Mouse (Mus musculus): ENCODE data around the gene Spryd3. TPM values are rescaled to one million over a fixed set of nuclear protein-coding genes. Genes with fewer than 3 reads are reported as not detected.
A peak's percentile ranks its signal among the peaks of the same experiment; 100 is the strongest.

Spryd3 gene
- polyA plus RNA-seq (2012; rRNA removed), result 26.0 and 28.8 TPM in 2 replicates

DNA sequence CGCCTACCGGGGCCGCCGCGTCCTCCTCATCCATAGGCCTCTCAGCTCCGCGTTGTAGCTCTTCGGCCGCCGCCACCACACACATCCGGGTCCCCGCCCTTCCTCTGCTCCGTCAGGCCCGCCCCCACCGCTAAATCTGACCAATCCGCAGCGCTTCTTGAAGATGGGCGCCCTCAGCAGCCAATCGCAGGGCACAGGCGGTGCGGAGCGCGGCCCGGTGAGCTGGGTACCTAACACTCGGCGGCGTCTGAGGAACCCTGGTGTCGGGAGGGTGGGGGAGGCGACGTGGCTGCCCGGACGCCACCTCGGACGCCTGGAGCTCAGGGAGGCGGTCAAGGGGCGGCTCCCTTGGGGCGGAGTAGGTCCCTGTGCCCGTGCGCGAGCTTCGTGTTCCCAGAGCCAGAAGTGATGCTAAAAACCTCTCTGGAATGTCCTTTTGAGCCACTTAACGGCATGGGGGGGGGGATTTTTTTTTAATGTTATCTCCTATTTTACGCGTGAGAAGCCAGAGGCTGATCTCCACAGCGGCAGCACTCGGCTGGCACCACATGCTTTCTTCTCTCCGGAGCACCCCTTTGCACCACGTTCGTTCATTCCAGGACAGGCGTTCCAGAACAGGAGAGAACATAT is at the start of gene Spryd3:
Spryd3 (minus strand) TSS at position 106 of the 630 bp plus-strand sequence.
- peaks cover 2% of the 10 kb centered on the region; the same call in 1 of the 2 replicates for H3K4me1 ChIP-seq (ENCODE audit: control insufficient read depth, insufficient read depth, insufficient read length)
- WGBS, result 1% methylated on average over 48 of the region's 50 CpGs
- TF ChIP-seq POLR2A (IDR thresholded peaks at IDR 0.05; ENCODE audit: low read depth, low read length) (no peak), CTCF (IDR thresholded peaks at IDR 0.05; ENCODE audit: extremely low read depth, insufficient read depth, insufficient read length, insufficient replicate concordance) (no peak)
- peak within 1 kb of the TSS; percentile 75 for H3K27ac ChIP-seq (ENCODE audit: insufficient read depth, low read length)
- H3K27me3 ChIP-seq (ENCODE audit: control insufficient read depth, insufficient read depth, low read length), result no peaks in the 10 kb centered on the region
- peak within 1 kb of the TSS; percentile 85 for H3K4me3 ChIP-seq (ENCODE audit: extremely low read depth, insufficient read depth, insufficient read length)
- peaks cover 11% of the 10 kb centered on the region for H3K36me3 ChIP-seq (ENCODE audit: control insufficient read depth, insufficient read depth, low read length)
- DNase-seq (ENCODE audit: low read depth in 1 of 2, low spot score in 2 of 2), result peak; percentile 92 to 94

DNA sequence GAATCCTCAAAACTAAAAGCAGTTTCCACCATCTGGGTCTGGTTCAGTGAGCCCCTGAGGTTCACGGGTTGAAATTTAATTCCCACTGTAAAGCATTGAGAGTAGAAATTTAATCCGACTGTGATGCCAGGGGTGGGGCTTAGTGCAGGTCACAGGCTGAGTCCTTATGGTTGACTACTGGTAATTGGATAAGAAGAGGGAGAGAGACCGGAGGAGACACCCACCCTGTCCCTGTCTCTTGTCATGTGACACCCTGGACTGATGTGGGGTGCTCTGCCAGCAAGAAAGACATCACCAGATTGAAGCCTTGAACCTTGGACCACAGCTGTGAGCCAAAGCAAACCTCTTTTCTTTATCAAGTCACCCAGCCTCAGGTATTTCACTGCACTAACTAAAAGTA is 47.0 kb upstream of the Spryd3 start:
- Histone ChIP-seq H3K27ac (ENCODE audit: insufficient read depth, low read length) (no peak overlapping the region), H3K4me1 (ENCODE audit: control insufficient read depth, insufficient read depth, insufficient read length) (no peaks in the 10 kb centered on the region), H3K27me3 (ENCODE audit: control insufficient read depth, insufficient read depth, low read length) (no peaks in the 10 kb centered on the region), H3K36me3 (ENCODE audit: control insufficient read depth, insufficient read depth, low read length) (no peaks in the 10 kb centered on the region; the same call in none of the 2 replicates), H3K4me3 (ENCODE audit: extremely low read depth, insufficient read depth, insufficient read length) (no peak overlapping the region)
- TF ChIP-seq CTCF (IDR thresholded peaks at IDR 0.05; ENCODE audit: extremely low read depth, insufficient read depth, insufficient read length, insufficient replicate concordance) (no peak), POLR2A (IDR thresholded peaks at IDR 0.05; ENCODE audit: low read depth, low read length) (no peak)
- 83% methylated on average over 3 of the region's 3 CpGs for WGBS
- DNase-seq (ENCODE audit: low read depth in 1 of 2, low spot score in 2 of 2), result no peak

DNA sequence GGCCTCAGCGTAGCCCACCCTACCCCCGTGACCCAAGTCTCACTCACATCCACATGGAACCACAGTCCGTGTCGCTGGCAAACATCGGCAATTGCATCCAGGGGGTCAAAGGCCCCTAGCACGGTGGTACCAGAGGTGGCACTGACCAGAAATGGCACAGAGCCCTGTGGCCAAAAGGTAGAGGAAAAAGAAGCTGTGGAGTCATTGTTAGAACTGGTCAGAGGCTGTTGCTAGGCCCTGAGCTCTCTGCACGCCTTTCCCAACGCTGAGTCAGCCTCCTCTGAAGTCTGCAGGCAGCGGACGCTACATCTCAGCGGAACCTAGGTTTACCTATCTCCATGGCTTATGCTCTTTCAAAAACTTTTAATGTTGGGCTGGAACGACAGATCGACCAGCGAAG is 43.9 kb upstream of the Spryd3 start:
- no peak for DNase-seq (ENCODE audit: low read depth in 1 of 2, low spot score in 2 of 2)
- H3K36me3 ChIP-seq (ENCODE audit: control insufficient read depth, insufficient read depth, low read length), result no peaks in the 10 kb centered on the region
- no peak overlapping the region for H3K27ac ChIP-seq (ENCODE audit: insufficient read depth, low read length)
- no peaks in the 10 kb centered on the region for H3K4me1 ChIP-seq (ENCODE audit: control insufficient read depth, insufficient read depth, insufficient read length)
- no peaks in the 10 kb centered on the region for H3K27me3 ChIP-seq (ENCODE audit: control insufficient read depth, insufficient read depth, low read length)
- TF ChIP-seq CTCF (IDR thresholded peaks at IDR 0.05; ENCODE audit: extremely low read depth, insufficient read depth, insufficient read length, insufficient replicate concordance) (no peak), POLR2A (IDR thresholded peaks at IDR 0.05; ENCODE audit: low read depth, low read length) (no peak)
- H3K4me3 ChIP-seq (ENCODE audit: extremely low read depth, insufficient read depth, insufficient read length), result no peak overlapping the region
- 94% methylated on average over 14 of the region's 14 CpGs for WGBS

DNA sequence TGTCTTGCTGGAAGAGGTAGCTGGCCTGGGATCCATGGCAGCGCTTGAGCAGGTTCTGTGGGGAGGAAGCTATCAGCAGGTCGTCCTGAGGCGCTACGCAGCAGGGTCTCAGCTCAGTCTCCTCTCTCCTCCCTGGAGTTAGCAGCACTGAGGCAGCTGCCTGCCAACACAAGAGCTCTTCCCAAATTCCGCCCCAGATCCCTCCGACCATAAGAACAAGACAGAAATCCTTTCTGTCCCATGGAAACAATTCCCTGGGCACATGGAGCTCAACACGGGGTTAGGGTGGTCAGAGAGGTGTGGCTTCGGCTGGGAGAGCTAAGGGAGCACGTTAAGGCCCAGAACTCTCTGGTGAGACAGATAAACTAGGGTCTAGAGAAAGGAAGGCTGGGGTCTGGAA is 43.1 kb upstream of the Spryd3 start:
- DNase-seq (ENCODE audit: low read depth in 1 of 2, low spot score in 2 of 2), result no peak
- no peaks in the 10 kb centered on the region for H3K27me3 ChIP-seq (ENCODE audit: control insufficient read depth, insufficient read depth, low read length)
- no peak overlapping the region for H3K27ac ChIP-seq (ENCODE audit: insufficient read depth, low read length)
- WGBS, result 92% methylated on average over 9 of the region's 9 CpGs
- H3K36me3 ChIP-seq (ENCODE audit: control insufficient read depth, insufficient read depth, low read length), result no peaks in the 10 kb centered on the region
- no peak overlapping the region for H3K4me3 ChIP-seq (ENCODE audit: extremely low read depth, insufficient read depth, insufficient read length)
- TF ChIP-seq CTCF (IDR thresholded peaks at IDR 0.05; ENCODE audit: extremely low read depth, insufficient read depth, insufficient read length, insufficient replicate concordance), result no peak
- TF ChIP-seq POLR2A (IDR thresholded peaks at IDR 0.05; ENCODE audit: low read depth, low read length), result no peak
- no peaks in the 10 kb centered on the region for H3K4me1 ChIP-seq (ENCODE audit: control insufficient read depth, insufficient read depth, insufficient read length)

DNA sequence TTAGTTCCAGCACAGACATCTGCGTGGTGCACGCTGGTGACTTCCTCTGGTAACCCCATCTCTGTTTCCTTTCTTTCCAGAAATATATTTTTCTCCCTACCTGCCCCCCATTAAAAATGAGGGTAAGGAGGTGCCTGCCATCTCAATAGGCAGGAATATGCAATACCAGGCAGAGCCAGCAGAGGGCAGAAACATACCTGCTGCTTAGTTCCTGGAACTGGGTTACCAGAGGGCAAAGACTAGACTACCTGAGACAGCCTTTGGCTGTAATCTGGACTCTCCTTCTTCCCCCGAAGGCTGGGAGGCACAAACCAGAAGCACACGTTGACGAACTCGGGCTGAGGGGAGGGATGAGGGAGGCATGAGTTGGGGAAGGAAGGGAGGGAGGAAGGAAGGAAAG is 42.2 kb upstream of the Spryd3 start:
- TF ChIP-seq POLR2A (IDR thresholded peaks at IDR 0.05; ENCODE audit: low read depth, low read length) (no peak), CTCF (IDR thresholded peaks at IDR 0.05; ENCODE audit: extremely low read depth, insufficient read depth, insufficient read length, insufficient replicate concordance) (peak; percentile 71; the same call in 1 of the 2 replicates)
- H3K4me1 ChIP-seq (ENCODE audit: control insufficient read depth, insufficient read depth, insufficient read length), result no peaks in the 10 kb centered on the region
- peak; percentile 53 to 85 for DNase-seq (ENCODE audit: low read depth in 1 of 2, low spot score in 2 of 2)

DNA sequence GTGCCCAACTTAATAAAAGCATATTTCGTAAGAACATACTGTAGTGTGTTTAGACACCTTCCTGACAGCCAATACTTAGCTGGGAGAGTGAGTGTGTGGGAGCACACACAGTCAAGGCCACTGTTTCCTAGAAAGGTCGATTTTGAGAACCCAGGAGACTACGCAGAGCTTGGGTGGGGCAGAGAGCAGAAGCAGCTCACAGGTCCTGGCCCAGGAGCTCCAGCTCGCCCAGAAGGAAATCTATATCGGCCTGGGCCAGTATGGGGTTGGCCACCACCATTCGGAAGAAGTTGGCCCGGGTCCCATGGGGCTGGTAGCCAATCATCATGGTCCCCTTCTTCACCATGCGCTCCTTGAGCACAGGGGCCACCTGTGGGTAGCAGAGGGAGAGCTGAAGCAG is 41.4 kb upstream of the Spryd3 start:
- TF ChIP-seq CTCF (IDR thresholded peaks at IDR 0.05; ENCODE audit: extremely low read depth, insufficient read depth, insufficient read length, insufficient replicate concordance) (no peak), POLR2A (IDR thresholded peaks at IDR 0.05; ENCODE audit: low read depth, low read length) (no peak)
- Histone ChIP-seq H3K27me3 (ENCODE audit: control insufficient read depth, insufficient read depth, low read length) (no peaks in the 10 kb centered on the region), H3K27ac (ENCODE audit: insufficient read depth, low read length) (no peak overlapping the region), H3K36me3 (ENCODE audit: control insufficient read depth, insufficient read depth, low read length) (no peaks in the 10 kb centered on the region), H3K4me1 (ENCODE audit: control insufficient read depth, insufficient read depth, insufficient read length) (no peaks in the 10 kb centered on the region), H3K4me3 (ENCODE audit: extremely low read depth, insufficient read depth, insufficient read length) (no peak overlapping the region)
- no peak for DNase-seq (ENCODE audit: low read depth in 1 of 2, low spot score in 2 of 2)
- WGBS, result 88% methylated on average over 8 of the region's 8 CpGs

More for the DNA sequence above, 42.2 kb upstream of the Spryd3 start:
- Histone ChIP-seq H3K27ac (ENCODE audit: insufficient read depth, low read length) (no peak overlapping the region), H3K36me3 (ENCODE audit: control insufficient read depth, insufficient read depth, low read length) (no peaks in the 10 kb centered on the region), H3K27me3 (ENCODE audit: control insufficient read depth, insufficient read depth, low read length) (no peaks in the 10 kb centered on the region), H3K4me3 (ENCODE audit: extremely low read depth, insufficient read depth, insufficient read length) (no peak overlapping the region)
- WGBS, result 22% methylated on average over 6 of the region's 6 CpGs
